Mouse (Mus musculus) hindbrain, embryonic 14.5 days (tissue): ENCODE results near the gene Rnf126. TPM values are rescaled to one million over a fixed set of nuclear protein-coding genes. Genes with fewer than 3 reads are reported as not detected.

Experiments
- ATAC-seq: fragments of 200-750 bp; cut with Nextera tagmentation; 2 replicates; pipeline ENCODE4 v1.8.0; 2017; ENCODE audit warnings: moderate number of reproducible peaks, mild to moderate bottlenecking, moderate TSS enrichment, moderate library complexity; ENCODE audit not compliant: low FRiP score
- DNase-seq: peaks from one replicate; pipeline ENCODE4 v3.0.0-alpha.2; 2015; ENCODE audit warnings: low spot score
- H3K27ac ChIP-seq: fragments of 300-500 bp; sonication (generic); 2 replicates; pipeline ENCODE4 v1.5.1; 2014; ENCODE audit warnings: mild to moderate bottlenecking, moderate library complexity
- H3K27me3 ChIP-seq: fragments of 300-500 bp; sonication (generic); 2 replicates; pipeline ENCODE4 v1.6.1; 2014; ENCODE audit warnings: mild to moderate bottlenecking, low read length, mixed read lengths; ENCODE audit not compliant: control insufficient read depth, insufficient read depth
- H3K36me3 ChIP-seq: fragments of 300-500 bp; sonication (generic); replicated peaks from 2 replicates; pipeline ENCODE4 v1.6.1; 2014; ENCODE audit not compliant: control insufficient read depth, insufficient read depth
- H3K4me1 ChIP-seq: fragments of 300-500 bp; sonication (generic); replicated peaks from 2 replicates; pipeline ENCODE4 v1.6.1; 2014; ENCODE audit warnings: antibody characterized with exemption, low read length, mixed read lengths; ENCODE audit not compliant: control insufficient read depth, insufficient read depth
- H3K4me2 ChIP-seq: fragments of 300-500 bp; sonication (generic); replicated peaks from 2 replicates; pipeline ENCODE4 v1.6.1; 2014; ENCODE audit warnings: mild to moderate bottlenecking, moderate library complexity
- H3K4me3 ChIP-seq: fragments of 300-500 bp; sonication (generic); replicated peaks from 2 replicates; pipeline ENCODE4 v1.5.1; 2014; ENCODE audit warnings: mild to moderate bottlenecking, low read length
- H3K9ac ChIP-seq: fragments of 300-500 bp; sonication (generic); 2 replicates; pipeline ENCODE4 v1.6.1; 2014
- H3K9me3 ChIP-seq: fragments of 300-500 bp; sonication (generic); 2 replicates; pipeline ENCODE4 v1.6.1; 2016; ENCODE audit warnings: low read length; ENCODE audit not compliant: control insufficient read depth
- WGBS: fragments of 180-500 bp; shearing (Covaris S2); extraction: QIAGEN DNeasy Blood & Tissue Kit; methylation state at CpG from one replicate; pipeline ENCODE4 v1.1.7; 2014; 5-methylcytosine and 5-hydroxymethylcytosine counted together
- polyA plus RNA-seq: library from polyadenylated mRNA; unstranded; fragments of >200 nt; fragmentation: Nextera tagmentation; extraction: Ambion mirVana; gene quantifications from 2 replicates; pipeline ENCODE4 v1.2.1, GENCODE M21; 2014

Rnf126 gene
- polyA plus RNA-seq, 1 experiment from 2014 or later: 96.7 TPM

DNA sequence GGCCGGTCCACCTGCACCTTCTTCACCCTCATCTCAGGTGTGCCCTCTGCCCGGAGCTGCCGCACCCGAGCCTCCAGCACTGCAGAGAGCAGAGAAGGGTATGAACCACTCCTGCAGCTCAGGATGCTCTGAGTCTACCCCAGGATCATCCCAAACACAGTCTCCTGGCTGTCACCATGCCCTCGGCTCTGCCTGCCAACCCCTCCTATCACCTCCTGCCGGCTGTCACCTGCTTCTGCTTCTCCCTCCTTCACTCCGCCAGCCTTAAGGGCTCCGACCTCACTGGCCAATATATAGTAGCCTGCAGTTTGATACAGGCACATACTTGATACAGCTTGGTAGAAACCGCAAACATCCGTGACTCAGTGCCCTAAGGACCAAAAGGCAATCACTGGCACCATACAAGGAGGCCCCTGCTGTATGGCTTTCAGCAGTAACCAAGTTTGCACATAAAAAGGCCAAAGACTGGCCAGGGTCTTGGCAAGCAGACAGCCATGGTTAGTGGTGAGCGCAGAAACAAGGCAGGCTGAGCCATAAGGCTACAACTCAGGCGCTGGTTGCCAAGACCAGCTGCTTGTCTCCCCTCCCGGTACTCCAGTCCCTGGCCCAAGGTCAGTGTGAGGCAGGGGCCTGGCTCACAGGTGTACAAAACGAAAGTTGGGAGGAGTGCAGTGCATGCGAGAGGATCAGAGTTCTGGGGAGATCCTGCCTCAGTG is 22.9 kb downstream of the Rnf126 start:
- Histone ChIP-seq H3K9ac (no peak overlapping the region), H3K27ac (no peak overlapping the region), H3K36me3 (peaks cover 50% of the 10 kb centered on the region), H3K27me3 (no peaks in the 10 kb centered on the region; the same call in 1 of the 2 replicates), H3K9me3 (peaks cover 23% of the 10 kb centered on the region), H3K4me1 (peaks cover 7% of the 10 kb centered on the region), H3K4me2 (no peak overlapping the region), H3K4me3 (no peak overlapping the region)
- no peak for ATAC-seq
- 94% methylated on average over 15 of the region's 15 CpGs for WGBS
- no peak for DNase-seq

DNA sequence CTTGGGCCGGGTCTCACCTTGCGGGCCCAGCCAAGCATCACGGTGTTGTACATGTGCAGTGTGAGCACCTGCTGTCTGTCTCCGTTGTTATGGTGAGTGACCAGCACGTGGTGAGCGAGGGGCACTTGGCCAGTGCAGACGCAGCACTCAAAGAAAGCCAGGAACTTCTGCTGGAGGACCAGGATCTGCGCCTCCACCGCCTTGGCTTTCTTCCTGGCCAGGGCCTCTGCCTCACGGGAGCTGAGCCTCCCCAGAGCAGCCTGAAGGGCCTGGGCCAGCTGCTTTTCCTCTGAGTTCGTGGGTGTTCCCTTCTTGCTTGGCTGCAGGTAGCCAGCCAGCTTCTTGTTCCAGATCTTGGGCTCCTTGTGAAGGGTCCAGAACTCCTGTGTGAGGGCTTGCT is 23.6 kb downstream of the Rnf126 start:
- H3K4me3 ChIP-seq: no peak overlapping the region
- peaks cover 30% of the 10 kb centered on the region for H3K9me3 ChIP-seq
- no peaks in the 10 kb centered on the region for H3K27me3 ChIP-seq
- DNase-seq (no peak), ATAC-seq (no peak)
- no peak overlapping the region for H3K27ac ChIP-seq
- peaks cover 7% of the 10 kb centered on the region for H3K4me1 ChIP-seq
- no peak overlapping the region for H3K9ac ChIP-seq
- H3K36me3 ChIP-seq: peaks cover 56% of the 10 kb centered on the region
- WGBS: 91% methylated on average over 11 of the region's 11 CpGs
- no peak overlapping the region for H3K4me2 ChIP-seq

DNA sequence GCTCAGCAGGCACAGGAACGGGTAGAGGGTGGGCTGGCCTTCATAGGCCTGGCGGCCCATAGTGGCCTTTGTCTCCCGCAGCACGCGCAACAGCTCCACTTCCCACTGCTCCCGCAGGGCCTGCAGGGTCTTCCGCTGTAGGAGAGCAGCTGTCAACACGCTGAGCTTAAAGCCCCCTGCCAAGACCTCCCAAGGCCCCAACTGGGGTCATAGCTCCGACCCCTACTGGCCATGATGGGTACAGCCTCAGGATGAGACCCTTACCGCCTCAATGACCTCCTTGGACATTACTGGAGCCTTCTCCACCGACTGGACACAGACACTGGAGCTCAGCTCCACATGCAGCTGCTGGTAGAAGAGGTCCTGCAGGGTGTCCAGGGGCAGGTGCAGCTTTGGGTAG is 25.9 kb downstream of the Rnf126 start:
- no peak overlapping the region for H3K4me3 ChIP-seq
- 58% methylated on average over 11 of the region's 11 CpGs for WGBS

DNA sequence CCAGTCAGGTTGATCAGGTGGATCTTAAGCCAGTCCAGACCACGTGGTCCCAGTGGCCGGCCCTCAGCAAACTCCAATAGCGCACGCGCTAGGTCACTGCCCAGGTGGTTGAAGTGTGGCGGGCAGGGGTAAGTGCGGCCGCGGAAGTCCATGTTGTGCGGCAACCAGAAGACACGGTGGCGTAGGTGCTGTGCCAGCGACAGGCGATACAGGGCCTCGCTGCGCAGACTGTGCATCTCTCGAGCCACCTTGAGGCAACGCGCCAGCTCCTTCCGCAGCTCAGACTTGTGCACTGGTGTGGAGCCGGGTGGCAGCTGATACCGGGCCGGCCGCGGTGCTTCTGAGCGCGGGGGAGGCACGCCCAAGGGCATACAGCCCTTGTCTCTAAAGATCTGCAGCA is 27.5 kb downstream of the Rnf126 start:
- no peak for ATAC-seq
- no peak overlapping the region for H3K9ac ChIP-seq
- peaks cover 53% of the 10 kb centered on the region for H3K9me3 ChIP-seq
- 0 out of 2 replicates have a peak, but pooled peaks cover 4% of the 10 kb centered on the region for H3K27me3 ChIP-seq
- H3K4me1 ChIP-seq: no peaks in the 10 kb centered on the region
- 97% methylated on average over 28 of the region's 28 CpGs for WGBS
- peaks cover 95% of the 10 kb centered on the region for H3K36me3 ChIP-seq
- no peak for DNase-seq
- H3K27ac ChIP-seq: no peak overlapping the region
- H3K4me3 ChIP-seq: no peak overlapping the region
- H3K4me2 ChIP-seq: no peak overlapping the region

More for the DNA sequence above, 25.9 kb downstream of the Rnf126 start:
- Histone ChIP-seq H3K9me3 (peaks cover 49% of the 10 kb centered on the region), H3K4me2 (no peak overlapping the region), H3K27ac (no peak overlapping the region), H3K9ac (no peak overlapping the region), H3K4me1 (peaks cover 7% of the 10 kb centered on the region), H3K36me3 (peaks cover 79% of the 10 kb centered on the region), H3K27me3 (0 out of 2 replicates have a peak, but pooled peaks cover 2% of the 10 kb centered on the region)
- no peak for ATAC-seq
- DNase-seq: no peak

DNA sequence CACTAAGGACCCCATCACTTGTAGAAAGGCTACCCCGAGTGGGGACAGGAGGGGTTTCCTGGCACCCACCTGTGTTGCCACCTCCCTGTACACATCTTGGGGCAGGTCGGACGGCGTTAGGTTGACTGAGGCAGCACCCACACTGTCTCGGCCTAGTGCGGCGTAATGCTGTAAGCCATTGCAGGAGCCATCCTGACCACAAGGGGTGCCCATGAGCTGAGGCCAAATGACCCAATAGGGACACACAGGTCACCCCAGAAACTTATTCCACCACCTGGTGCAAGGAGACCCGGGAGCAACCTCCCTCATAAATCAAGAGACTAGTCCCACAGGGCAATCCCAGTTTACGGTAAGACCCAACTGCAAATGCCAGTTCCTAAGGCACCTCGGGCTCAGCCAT is 28.5 kb downstream of the Rnf126 start:
- Histone ChIP-seq H3K36me3 (peaks cover 96% of the 10 kb centered on the region), H3K27ac (no peak overlapping the region), H3K9ac (no peak overlapping the region), H3K4me1 (no peaks in the 10 kb centered on the region), H3K27me3 (0 out of 2 replicates have a peak, but pooled peaks cover 4% of the 10 kb centered on the region), H3K4me2 (no peak overlapping the region), H3K9me3 (peaks cover 53% of the 10 kb centered on the region), H3K4me3 (no peak overlapping the region)
- 85% methylated on average over 10 of the region's 10 CpGs for whole genome bisulfite sequencing
- DNase-seq: no peak
- ATAC-seq: no peak

DNA sequence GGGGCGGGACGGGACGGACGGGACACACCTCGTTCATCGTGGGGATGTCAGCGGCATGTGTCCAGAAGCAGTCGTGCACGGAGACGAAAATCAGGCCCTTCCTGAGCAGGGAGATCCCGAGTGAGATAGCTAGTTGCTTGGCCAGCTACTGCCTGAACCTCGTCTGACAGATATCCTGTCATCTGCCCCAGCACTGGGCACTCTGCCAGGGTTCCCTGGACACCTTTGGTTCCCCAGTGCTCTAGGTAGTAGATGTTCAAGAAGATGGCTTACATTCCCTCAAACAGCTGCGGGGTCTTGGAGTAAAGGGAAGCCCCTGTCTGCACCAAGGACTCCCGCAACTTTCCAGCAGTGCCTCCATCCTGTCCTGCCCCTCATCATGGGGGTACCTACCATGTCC is 30.0 kb downstream of the Rnf126 start:
- WGBS: 85% methylated on average over 14 of the region's 14 CpGs
- 0 out of 2 replicates have a peak, but pooled peaks cover 4% of the 10 kb centered on the region for H3K27me3 ChIP-seq
- H3K4me1 ChIP-seq: no peaks in the 10 kb centered on the region
- no peak overlapping the region for H3K27ac ChIP-seq
- H3K36me3 ChIP-seq: peaks cover 85% of the 10 kb centered on the region
- H3K4me2 ChIP-seq: no peak overlapping the region
- peaks cover 53% of the 10 kb centered on the region for H3K9me3 ChIP-seq
- DNase-seq (no peak), ATAC-seq (no peak)
- no peak overlapping the region for H3K9ac ChIP-seq
- H3K4me3 ChIP-seq: no peak overlapping the region

DNA sequence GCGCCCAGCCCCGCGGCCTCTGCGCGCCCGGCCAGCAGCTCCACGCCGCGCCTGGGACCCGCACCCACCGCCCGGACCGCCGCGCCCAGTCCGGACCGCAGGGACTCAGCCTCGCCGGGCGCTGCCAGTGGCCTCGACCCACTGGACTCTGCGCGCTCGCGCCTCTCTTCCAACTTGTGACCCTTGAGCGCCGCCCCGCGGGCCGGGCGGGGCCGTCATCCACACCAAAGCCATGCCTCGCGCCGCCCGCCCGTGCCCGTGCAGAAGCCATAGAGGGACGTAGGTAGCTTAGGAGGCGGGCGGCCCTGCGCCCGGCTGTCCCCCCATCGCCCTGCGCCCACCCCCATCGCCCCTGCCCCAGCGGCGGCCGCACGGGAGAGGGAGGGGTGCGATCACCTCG is 31.4 kb downstream of the Rnf126 start:
- H3K4me3 ChIP-seq: no peak overlapping the region
- 0 out of 2 replicates have a peak, but pooled peaks cover 4% of the 10 kb centered on the region for H3K27me3 ChIP-seq
- H3K27ac ChIP-seq: no peak overlapping the region
- peaks cover 45% of the 10 kb centered on the region for H3K9me3 ChIP-seq
- peaks cover 72% of the 10 kb centered on the region for H3K36me3 ChIP-seq
- DNase-seq: no peak
- ATAC-seq: no peak
- WGBS: 35% methylated on average over 40 of the region's 52 CpGs
- H3K4me2 ChIP-seq: no peak overlapping the region
- no peak overlapping the region for H3K9ac ChIP-seq
- no peaks in the 10 kb centered on the region for H3K4me1 ChIP-seq

DNA sequence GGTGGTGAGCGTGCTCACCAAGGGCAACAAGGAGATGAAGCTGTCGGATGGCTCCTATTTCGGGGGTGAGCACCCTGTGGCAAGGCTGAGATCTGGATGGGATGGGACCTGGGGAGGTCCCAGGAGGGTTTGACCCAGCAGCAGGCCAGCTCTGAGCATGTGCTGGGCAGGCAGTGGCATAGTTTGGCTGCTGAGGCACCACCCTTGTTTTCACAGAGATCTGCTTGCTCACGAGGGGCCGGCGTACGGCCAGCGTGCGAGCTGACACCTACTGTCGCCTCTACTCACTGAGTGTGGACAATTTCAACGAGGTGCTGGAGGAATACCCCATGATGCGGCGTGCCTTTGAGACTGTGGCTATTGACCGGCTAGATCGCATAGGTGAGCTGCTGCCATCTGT is 32.9 kb downstream of the Rnf126 start:
- Histone ChIP-seq H3K4me3 (no peak overlapping the region), H3K36me3 (peaks cover 60% of the 10 kb centered on the region), H3K9me3 (peaks cover 31% of the 10 kb centered on the region), H3K27ac (no peak overlapping the region), H3K27me3 (0 out of 2 replicates have a peak, but pooled peaks cover 4% of the 10 kb centered on the region), H3K4me2 (no peak overlapping the region), H3K9ac (no peak overlapping the region), H3K4me1 (no peaks in the 10 kb centered on the region)
- ATAC-seq: no peak
- no peak for DNase-seq
- WGBS: 95% methylated on average over 15 of the region's 15 CpGs

DNA sequence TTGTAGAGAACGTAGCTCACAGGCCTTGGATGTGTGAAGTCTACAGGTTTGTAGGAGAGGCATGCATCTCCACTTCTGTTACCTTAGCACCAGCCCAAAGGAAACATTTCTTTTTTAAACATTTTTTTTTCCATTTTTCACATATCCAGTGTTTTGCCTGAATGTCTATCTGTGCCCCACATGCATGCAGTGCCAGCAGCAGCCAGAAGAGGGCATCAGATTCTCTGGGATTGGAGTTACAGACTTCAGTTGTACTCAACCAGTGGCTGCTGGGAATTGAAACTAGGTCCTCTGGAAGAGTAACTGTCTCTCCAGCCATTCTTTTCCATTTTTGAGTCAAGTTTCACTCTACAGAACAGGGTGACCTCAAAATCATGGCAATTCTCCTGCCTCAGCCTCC is 34.3 kb downstream of the Rnf126 start:
- Histone ChIP-seq H3K36me3 (peaks cover 49% of the 10 kb centered on the region), H3K9ac (no peak overlapping the region), H3K27me3 (0 out of 2 replicates have a peak, but pooled peaks cover 4% of the 10 kb centered on the region), H3K4me1 (no peaks in the 10 kb centered on the region), H3K4me3 (no peak overlapping the region), H3K4me2 (no peak overlapping the region), H3K9me3 (peaks cover 18% of the 10 kb centered on the region), H3K27ac (no peak overlapping the region)
- ATAC-seq (no peak), DNase-seq (no peak)
- 100% methylated on average over 1 of the region's 1 CpGs for WGBS
